Mouse (Mus musculus) midbrain, embryonic 12.5 days (tissue): ENCODE results near the gene Kir3dl2. TPM values are rescaled to one million over a fixed set of nuclear protein-coding genes. Genes with fewer than 3 reads are reported as not detected.
A peak's percentile ranks its signal among the peaks of the same experiment; 100 is the strongest.
"Not testable (repeated sequence)": the region's sequence is repeated elsewhere in the genome, so short reads cannot be mapped to it uniquely, and the experiment has no call there.

ENCODE experiments used
- ATAC-seq: fragments of 200-750 bp; cut with Nextera tagmentation; 2 replicates; pipeline ENCODE4 v1.8.0; 2017; ENCODE audit warnings: low read depth, moderate TSS enrichment, moderate library complexity; ENCODE audit not compliant: low FRiP score
- H3K27ac ChIP-seq: fragments of 300-500 bp; sonication (generic); replicated peaks from 2 replicates; pipeline ENCODE4 v1.5.1; 2016; ENCODE audit warnings: mild to moderate bottlenecking
- H3K27me3 ChIP-seq: fragments of 300-500 bp; sonication (generic); 2 replicates; pipeline ENCODE4 v1.6.1; 2016; ENCODE audit warnings: mild to moderate bottlenecking
- H3K36me3 ChIP-seq: fragments of 300-500 bp; sonication (generic); 2 replicates; pipeline ENCODE4 v1.6.1; 2016
- H3K4me1 ChIP-seq: fragments of 300-500 bp; sonication (generic); 2 replicates; pipeline ENCODE4 v1.6.1; 2016
- H3K4me2 ChIP-seq: fragments of 300-500 bp; sonication (generic); replicated peaks from 2 replicates; pipeline ENCODE4 v1.6.1; 2016; ENCODE audit warnings: mild to moderate bottlenecking, moderate library complexity
- H3K4me3 ChIP-seq: fragments of 300-500 bp; sonication (generic); 2 replicates; pipeline ENCODE4 v1.5.1; 2016; ENCODE audit warnings: mild to moderate bottlenecking
- H3K9ac ChIP-seq: fragments of 300-500 bp; sonication (generic); replicated peaks from 2 replicates; pipeline ENCODE4 v1.6.1; 2016; ENCODE audit warnings: mild to moderate bottlenecking, moderate library complexity
- H3K9me3 ChIP-seq: fragments of 300-500 bp; sonication (generic); 2 replicates; pipeline ENCODE4 v1.6.1; 2016; ENCODE audit warnings: mild to moderate bottlenecking
- WGBS: fragments of 180-500 bp; shearing (Covaris S2); methylation state at CpG from one replicate; pipeline ENCODE4 v1.1.7; 2016; 5-methylcytosine and 5-hydroxymethylcytosine counted together
- polyA plus RNA-seq: library from polyadenylated mRNA; unstranded; fragments of >200 nt; fragmentation: Nextera tagmentation; extraction: Ambion mirVana; gene quantifications from 2 replicates; pipeline ENCODE4 v1.2.1, GENCODE M21; 2016

Gene Kir3dl2
- polyA plus RNA-seq, result 0.17 TPM in 1 of 2 replicates, not detected in the other

DNA sequence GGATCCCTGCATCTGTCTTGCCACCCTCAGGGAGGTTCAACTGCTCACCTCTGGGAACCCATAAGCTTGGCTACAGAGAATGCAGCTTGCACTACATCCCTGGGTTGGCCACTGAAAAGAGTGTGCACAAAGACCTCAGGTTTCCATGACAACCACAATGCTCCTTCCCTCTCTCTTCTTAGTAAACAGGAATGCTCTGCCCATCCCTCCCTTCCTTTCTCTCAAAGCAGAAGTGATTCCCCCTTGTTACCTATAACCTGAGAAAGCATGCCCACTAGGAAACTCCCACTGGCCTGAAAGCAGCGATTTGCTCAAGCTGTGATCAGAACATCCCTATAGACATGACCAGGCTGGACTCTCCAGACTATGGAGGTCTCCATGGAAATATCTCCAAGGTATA is at the start of gene Kir3dl2:
Gene Kir3dl2, minus strand, starts transcription at position 101 of the 400 bp plus-strand sequence.
- not testable (repeated sequence) for H3K9ac ChIP-seq, H3K9me3 ChIP-seq, ATAC-seq, H3K4me1 ChIP-seq, H3K27ac ChIP-seq, H3K4me3 ChIP-seq, H3K4me2 ChIP-seq, H3K36me3 ChIP-seq, H3K27me3 ChIP-seq
- WGBS, result 71% methylated on average over 1 of the region's 1 CpGs

DNA sequence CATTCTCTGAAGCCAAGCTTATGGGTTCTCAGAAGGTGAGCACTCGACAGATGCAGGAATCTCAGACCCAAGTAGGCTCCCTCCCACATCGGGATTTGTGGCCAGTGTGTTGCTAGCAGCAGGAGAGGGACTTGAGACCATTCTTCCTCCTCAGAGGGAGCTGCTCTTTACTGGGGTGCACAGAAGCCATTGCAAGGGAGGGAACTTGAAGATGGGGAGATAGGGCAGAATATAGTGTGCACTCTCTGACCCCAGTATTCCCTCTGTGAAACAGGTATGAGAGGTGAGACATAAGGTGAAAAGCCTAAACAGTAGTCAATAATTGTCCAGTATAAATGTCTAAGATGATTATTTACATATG is 47.0 kb upstream of the Kir3dl2 start:
- peak; percentile 76 for ATAC-seq
- H3K27ac ChIP-seq, result peak overlapping the region; percentile 83
- H3K9me3 ChIP-seq, result no peaks in the 10 kb centered on the region
- H3K4me2 ChIP-seq, result peak overlapping the region; percentile 44
- no peaks in the 10 kb centered on the region for H3K4me1 ChIP-seq
- H3K4me3 ChIP-seq, result peak overlapping the region; percentile 37
- no peaks in the 10 kb centered on the region for H3K36me3 ChIP-seq
- no peaks in the 10 kb centered on the region for H3K27me3 ChIP-seq
- WGBS, result 31% methylated on average over 2 of the region's 2 CpGs
- H3K9ac ChIP-seq, result peak overlapping the region; percentile 37; the same call in 1 of the 2 replicates

DNA sequence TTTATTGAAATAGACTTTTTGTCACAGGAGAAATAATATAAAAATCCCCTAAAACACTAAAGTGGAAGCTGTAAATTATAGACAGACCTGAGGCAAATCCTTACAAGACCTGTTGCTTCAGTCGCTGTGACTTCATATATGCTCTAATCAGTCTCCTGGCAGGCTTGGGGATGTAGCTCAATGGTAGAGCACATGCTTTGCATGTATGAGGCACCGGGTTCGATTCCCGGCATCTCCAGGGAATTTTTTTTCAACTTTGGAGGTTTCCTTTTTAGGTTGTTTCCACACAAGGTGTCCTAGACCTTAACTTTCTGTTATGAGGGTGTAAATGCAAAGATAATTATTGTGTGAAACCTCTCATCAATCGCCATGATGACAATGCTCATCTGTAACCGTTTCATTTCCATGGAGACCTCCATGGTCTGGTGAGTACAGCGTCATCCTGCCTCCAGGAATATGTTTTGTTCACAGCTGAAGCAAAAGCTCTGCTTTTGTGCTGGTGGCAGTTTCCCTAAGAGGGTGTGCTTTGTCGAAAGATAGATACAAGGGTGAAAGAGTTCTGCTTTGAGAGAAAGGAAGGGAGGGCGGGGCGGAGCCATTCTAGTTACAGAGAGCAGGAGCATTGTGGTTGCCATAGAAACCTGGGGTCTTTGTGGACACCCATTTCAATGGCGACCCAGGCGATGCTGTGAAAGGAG is 46.5 kb upstream of the Kir3dl2 start, which contains the start of gene Tceal3:
Gene Tceal3, plus strand, starts transcription at position 644 of the 698 bp plus-strand sequence.
- Histone ChIP-seq H3K4me1 (no peaks in the 10 kb centered on the region), H3K4me2 (peak within 1 kb of the TSS; percentile 44), H3K4me3 (peak within 1 kb of the TSS; percentile 37), H3K9ac (peak within 1 kb of the TSS; percentile 37; the same call in 1 of the 2 replicates), H3K9me3 (no peaks in the 10 kb centered on the region), H3K27me3 (no peaks in the 10 kb centered on the region), H3K27ac (peak within 1 kb of the TSS; percentile 83), H3K36me3 (no peaks in the 10 kb centered on the region)
- 29% methylated on average over 12 of the region's 12 CpGs for WGBS
- peak; percentile 96 for ATAC-seq

DNA sequence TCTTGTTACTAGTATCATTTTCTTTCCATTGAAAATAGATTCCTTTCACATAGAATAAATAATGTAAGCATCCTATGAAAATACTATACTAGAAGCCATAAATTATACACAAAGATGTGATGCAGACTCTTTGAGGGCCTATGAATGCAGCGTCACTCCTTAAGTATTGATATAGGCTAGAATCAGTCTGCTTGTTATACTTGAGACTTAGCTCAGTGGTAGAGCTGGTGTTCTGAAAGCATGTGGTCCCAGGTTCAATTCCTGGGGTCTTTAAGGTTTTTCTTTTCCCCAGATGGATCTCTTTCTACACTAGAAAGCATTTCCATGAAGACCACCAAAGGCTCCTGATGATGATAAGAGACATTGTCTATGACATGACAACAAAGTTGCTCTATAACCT is 40.8 kb upstream of the Kir3dl2 start:
- H3K4me1 ChIP-seq, result no peaks in the 10 kb centered on the region
- no peaks in the 10 kb centered on the region for H3K9me3 ChIP-seq
- H3K9ac ChIP-seq, result no peak overlapping the region
- no peaks in the 10 kb centered on the region for H3K36me3 ChIP-seq
- H3K27me3 ChIP-seq, result no peaks in the 10 kb centered on the region
- no peak for ATAC-seq
- no peak overlapping the region for H3K4me3 ChIP-seq
- WGBS, result 91% methylated on average over 1 of the region's 1 CpGs
- H3K27ac ChIP-seq, result no peak overlapping the region
- H3K4me2 ChIP-seq, result no peak overlapping the region

DNA sequence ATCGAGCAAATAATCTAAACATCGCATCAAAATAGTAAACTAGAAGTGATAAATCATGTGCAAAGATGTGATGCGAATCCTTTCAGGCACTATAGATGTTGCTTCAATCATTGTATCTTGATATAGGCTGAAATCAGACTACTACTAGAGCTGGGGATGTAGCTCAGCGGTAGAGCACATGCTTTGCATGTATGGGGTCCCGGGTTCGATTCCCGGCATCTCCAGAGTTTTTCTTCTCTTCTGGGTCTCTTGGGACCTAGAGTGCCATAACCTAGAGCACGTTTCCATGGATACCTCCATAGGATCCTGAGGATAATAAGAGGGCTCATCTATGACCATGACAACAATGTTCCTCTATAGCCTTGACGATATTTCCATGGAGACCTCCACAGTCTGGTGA is 25.2 kb upstream of the Kir3dl2 start:
- H3K36me3 ChIP-seq, H3K27ac ChIP-seq, H3K4me3 ChIP-seq, H3K4me2 ChIP-seq, H3K9me3 ChIP-seq, H3K4me1 ChIP-seq, H3K9ac ChIP-seq, H3K27me3 ChIP-seq, ATAC-seq: not testable (repeated sequence)
- 91% methylated on average over 9 of the region's 9 CpGs for WGBS

DNA sequence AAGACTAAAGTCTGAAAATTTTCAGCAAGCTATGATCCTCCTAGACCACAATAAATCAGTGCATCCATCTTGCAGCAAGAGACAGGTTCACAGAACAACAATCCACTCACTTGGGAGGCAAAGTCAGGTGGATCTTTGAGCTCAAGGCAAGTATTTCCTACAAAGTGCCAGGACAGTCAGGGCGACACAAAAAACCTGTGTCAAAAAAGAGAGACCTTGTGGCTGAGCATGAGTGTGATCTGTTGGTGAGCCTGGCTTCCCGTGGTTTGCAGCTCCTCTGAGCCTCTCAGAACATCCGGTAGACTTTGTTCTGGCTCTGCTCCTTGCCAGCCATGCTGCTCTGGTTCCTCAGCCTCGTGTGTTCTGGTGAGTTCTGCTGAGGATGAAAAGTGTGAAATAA is 26.2 kb downstream of the Kir3dl2 start, which contains the start of gene Kir3dl1:
Gene Kir3dl1, plus strand, starts transcription at position 301 of the 400 bp plus-strand sequence.
- WGBS, result 69% methylated on average over 4 of the region's 4 CpGs
- H3K4me1 ChIP-seq, H3K27me3 ChIP-seq, H3K9ac ChIP-seq, H3K9me3 ChIP-seq, H3K36me3 ChIP-seq, ATAC-seq, H3K4me3 ChIP-seq, H3K27ac ChIP-seq, H3K4me2 ChIP-seq: not testable (repeated sequence)

Other genes starting within 250 kb of the Kir3dl2 start
- gene Kir3dl1, start 26.1 kb downstream of the Kir3dl2 start, polyA plus RNA-seq, result not detected in 2 replicates
- 26.9 and 32.3 TPM in 2 replicates for gene Tceal3, start 46.8 kb upstream of the Kir3dl2 start, polyA plus RNA-seq
- gene Tceal1, start 163.9 kb upstream of the Kir3dl2 start, polyA plus RNA-seq, result 12.2 and 12.4 TPM in 2 replicates
- 544 and 546 TPM in 2 replicates for gene Morf4l2, start 199.6 kb upstream of the Kir3dl2 start, polyA plus RNA-seq
- 0.11 and 0.12 TPM in 2 replicates for gene Glra4, start 236.1 kb upstream of the Kir3dl2 start, polyA plus RNA-seq